Mouse (Mus musculus) retina, embryonic 14.5 days (tissue): Measurements from ENCODE around the gene As3mt.
"Not testable (repeated sequence)": the region's sequence is repeated elsewhere in the genome, so short reads cannot be mapped to it uniquely, and the experiment has no call there.

ENCODE experiments used
- DNase-seq: peaks from one replicate; pipeline ENCODE4 v3.0.0-alpha.2; 2015; ENCODE audit warnings: low spot score

The As3mt gene

GRCm38 (mm10) chr19:46699011-46699481 is 8.2 kb upstream of the As3mt start:
- no peak for DNase-seq

DNA sequence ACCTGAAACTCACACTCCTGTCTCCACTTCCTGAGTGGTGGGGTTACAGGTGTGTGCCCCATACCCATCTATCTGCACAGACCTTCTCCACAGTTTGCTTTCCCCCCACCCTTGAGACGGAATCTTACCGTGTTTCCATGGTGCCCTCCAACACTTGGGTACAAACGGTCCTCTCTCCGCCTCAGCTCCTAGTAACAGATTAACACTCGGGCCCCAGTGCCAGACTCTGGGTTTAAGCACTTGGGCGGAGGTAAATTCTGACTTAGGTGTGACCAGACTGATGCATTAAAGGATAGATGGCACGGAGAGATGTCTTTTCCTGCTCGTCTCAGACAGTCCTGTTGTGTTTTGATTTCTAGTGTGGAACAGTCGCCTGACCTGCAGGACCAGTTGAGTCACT is 6.1 kb upstream of the As3mt start:
- DNase-seq = no peak

DNA sequence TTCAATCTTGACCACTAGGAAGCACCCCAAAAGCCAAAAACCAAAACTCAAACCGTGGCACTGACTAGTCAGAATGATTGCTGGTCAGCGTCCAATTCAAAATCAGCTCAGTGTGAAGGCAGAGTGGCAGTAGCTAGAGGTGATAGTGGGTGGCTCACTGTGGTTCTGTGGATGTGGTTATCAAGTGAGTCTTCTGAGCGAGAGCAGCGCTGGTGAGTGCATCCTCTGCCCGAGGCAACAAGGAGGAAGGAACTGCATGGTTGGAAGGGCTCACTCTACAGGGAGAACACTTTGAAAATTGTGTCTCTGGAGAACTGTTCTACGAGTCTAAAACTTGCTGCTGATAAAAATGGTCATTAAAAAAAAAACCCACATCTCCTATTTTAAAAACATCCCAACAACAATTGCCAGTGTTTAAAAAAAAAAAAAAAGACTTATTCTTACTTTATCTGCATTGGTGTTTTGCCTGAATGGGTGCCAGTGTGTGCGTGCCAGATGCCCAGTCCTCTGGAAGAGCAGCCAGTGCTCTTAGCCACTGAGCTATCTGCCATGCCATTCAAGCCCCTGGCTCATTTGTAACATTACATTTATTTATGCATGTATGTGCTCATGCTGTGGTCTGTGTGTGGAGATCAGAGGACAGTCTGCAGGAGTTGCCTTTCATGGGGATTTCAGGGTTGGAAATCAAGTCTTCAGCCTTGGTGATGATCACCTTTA is 1.3 kb upstream of the As3mt start:
- DNase-seq = no peak

GRCm38 (mm10) chr19:46706540-46707295 is 540 bp upstream of the As3mt start:
- no peak for DNase-seq

GRCm38 (mm10) chr19:46710614-46711013 is 3.4 kb downstream of the As3mt start:
- DNase-seq = no peak

DNA sequence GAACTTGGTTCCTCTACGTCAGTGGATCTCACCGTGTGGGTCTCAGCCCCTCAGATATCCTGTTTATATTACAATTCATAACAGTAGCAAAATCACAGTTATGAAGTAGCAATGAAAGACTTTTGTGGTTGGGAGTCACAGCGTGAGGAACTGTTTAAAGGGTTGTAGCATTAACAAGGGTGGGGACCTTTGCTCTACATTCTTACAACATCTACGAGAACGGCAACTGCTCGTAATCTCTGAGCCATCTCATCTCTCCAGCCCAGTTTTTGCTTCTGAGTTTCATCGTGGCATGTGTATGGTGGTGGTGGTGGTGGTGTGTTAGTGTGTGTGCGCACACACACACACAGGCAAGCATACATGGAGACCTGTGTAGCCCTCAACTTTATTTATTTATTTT is 7.0 kb downstream of the As3mt start:
- DNase-seq = no peak

DNA sequence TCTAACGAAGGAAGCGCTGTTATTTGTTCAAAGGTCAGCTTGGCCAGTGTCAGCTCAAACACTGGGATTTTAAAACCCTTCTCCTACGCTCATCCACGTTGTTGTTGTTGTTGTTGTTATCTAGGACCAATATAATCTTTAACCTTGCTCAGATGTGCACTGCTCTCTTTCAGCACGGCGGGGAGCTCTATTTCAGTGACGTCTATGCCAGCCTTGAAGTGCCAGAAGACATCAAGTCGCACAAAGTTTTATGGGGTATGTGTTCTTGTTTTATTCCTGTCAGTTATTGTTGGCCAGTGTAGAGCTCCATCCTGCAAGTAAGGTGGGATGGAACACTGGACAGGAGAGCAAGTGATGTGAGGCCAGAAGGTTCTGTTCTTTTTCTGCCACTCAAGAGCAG is 7.8 kb downstream of the As3mt start:
- DNase-seq = no peak

GRCm38 (mm10) chr19:46718150-46718549 is 10.9 kb downstream of the As3mt start:
- no peak for DNase-seq

GRCm38 (mm10) chr19:46724411-46724810 is 17.2 kb downstream of the As3mt start:
- DNase-seq = no peak

DNA sequence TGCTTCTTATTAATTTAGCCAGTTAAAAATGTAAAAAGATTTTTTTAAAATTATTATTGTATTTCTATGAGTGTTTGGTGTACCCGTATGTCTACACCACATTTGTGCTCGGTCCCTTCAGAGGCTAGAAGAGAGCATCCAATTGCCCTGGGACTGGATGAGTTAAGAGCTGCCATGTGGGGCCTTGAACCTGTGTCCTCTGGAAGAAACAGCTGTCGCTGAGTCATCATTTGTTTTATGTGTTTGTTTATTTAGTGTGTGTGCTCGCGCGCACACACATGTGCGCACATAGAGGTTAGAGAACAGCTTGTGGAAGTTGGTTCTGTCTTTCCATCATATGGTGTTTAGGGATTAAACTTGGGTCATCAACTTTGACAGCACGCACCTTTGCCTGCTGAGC is 18.9 kb downstream of the As3mt start:
- no peak for DNase-seq

DNA sequence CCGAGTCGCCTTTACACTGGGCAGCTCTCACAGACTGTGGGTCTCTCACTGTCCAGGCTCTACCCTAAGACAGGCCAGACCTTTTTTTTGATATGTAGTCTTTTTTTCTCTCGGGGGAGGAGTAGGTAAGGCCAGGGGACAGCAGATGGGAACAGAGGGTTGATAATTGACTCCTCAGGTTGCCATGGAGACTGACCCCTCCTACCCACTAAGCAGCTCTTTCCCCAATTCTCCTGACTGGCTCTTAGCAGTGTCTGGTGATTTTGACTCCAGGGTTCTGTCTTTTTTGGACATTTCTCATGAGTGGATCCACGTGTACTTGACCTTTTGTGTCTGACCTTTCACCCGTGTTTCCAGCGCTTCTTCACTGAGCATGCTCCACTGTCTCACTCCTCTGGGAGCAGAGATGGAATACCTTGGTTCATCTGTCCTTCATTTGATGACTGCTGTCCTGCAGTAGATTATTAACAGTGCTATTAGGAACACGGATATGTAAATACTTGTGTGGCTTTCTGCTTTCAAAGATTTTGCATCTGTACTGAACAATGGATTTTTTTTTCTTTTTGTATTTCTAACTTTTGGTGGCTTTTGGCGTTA is 20.0 kb downstream of the As3mt start:
- DNase-seq = peak; percentile 62

DNA sequence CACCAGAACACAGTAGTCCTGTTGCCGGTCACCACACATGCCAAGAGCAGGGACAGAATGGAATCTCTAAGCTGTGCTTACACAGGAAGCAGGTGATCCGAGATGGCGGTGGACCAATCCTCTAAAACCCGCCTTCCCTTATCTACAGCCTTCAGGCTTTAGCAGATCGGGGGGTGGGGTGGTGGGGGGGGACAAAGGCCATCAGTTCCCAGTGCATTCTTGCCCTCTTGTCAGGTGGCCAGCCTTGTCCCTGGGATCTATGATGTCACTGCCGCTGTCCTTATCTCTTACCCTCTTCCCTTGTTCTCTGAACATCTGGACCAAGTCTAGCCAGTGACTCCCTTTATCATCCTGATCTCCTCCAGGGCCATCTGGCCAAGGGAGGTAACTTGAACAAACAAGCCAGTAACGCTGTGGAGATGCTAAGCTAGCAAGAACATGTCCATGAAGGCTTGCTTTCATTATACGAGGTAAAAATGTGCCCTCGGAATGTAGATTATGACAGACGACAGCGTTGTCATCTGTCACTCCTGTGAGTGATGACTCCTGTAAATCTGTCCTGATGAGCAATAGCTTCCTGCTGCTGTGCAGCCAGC is 20.8 kb downstream of the As3mt start:
- DNase-seq = no peak

DNA sequence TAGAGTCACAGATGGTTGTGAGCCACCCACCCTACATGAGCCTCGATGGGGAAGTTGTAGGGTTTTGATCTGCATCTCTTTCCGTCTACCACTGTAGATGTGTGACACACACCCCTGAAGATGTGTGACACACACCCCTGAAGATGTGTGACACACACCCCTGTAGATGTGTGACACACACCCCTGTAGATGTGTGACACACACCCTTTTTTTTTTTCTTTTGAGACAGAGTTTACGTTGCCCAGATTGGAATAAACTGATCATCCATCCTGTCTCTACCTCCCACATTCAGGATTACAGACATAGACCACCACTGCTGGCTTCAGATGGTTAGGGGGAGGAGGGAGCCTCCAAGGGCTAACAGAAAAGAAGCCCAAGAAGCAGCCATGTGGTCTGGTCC is 21.7 kb downstream of the As3mt start:
- DNase-seq = no peak

GRCm38 (mm10) chr19:46731351-46731750 is 24.1 kb downstream of the As3mt start:
- no peak for DNase-seq

DNA sequence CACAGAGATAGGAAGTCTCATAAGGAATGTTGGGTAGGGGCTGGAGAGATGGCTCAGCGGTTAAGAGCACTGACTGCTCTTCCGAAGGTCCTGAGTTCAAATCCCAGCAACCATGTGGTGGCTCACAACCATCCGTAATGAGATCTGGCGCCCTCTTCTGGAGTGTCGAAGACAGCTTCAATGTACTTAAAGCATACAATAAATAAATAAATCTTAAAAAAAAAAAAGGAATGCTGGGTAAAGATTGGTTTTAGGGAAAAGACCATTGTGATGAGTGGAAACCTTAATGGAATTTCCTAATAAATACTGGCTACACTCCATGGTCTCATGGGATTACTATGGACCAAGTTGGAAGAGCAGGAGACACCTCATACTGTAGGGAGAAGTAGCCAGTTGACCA is 25.4 kb downstream of the As3mt start:
- not testable (repeated sequence) for DNase-seq

DNA sequence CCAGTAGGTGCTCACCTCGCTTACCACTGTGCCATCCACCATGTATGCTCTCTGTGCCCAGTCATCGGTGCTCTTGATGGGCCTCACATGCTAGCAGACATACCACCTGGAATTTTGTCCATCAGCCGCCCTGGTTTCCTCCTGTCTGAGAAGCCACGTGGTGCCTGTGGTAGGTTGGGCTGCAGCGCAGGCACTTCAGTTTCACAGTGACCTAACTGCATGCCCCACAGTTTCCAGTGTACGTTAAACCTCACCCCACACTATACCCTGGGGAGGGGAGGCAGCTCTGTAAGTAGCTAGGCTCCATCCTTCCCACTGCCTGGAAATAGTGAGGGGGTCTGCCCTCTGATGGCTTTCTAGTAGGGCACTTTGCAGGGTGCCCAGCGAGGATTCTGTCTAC is 26.4 kb downstream of the As3mt start:
- no peak for DNase-seq

- no peak for DNase-seq
These were observed 28.0 kb downstream of the As3mt start for GRCm38 (mm10) chr19:46735241-46735640.

DNA sequence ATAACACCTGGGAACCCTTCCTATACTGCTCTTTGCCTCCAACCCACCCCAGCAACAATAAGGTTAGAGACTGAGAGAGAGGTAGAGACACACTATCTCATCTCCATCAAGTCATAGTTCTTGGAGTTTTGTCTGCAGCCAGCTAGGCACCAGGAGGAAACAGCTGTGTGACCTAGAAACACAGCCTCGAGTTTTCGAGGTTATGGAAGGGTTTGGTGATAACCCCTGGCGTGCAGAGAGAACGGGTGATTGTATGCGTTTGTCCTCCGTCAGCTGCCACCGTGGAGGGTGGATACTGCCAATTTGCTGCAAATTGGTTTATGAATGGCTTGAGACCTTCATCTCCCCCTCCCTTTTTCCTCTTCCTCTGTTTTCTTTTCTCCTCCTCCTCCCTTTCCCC is 29.8 kb downstream of the As3mt start:
- DNase-seq = no peak

DNA sequence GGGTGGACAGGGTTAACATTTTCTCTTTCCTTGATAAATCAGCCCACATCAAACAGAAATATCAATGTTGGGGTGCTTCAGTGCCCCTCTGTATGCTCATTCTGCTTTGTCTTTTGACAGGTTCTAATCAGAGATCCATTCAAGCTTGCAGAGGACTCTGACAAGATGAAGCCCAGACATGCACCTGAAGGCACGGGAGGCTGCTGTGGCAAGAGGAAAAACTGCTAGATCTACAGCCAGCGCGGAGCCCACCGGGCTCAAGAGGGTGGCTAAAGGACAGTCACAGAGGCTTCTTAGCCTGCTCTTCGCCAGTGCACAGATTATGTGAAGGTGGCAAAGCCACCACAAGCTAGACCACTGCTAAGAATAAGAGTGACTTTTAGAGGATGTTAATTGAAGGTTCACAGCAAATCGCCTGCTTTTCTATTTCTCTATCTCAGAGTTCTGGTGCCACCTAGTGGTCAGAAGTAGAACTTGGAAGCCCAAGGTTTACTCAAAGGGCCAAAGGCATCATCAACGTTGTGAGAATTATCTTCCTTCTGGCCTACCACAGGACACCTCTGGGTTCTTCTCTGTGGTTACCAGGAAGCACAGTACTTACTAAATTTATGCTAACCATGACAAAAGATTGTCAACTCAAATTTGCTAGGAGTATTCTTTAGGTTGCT is 33.2 kb downstream of the As3mt start:
- DNase-seq = peak; percentile 91

GRCm38 (mm10) chr19:46741574-46741973 is 34.3 kb downstream of the As3mt start:
- DNase-seq = no peak

DNA sequence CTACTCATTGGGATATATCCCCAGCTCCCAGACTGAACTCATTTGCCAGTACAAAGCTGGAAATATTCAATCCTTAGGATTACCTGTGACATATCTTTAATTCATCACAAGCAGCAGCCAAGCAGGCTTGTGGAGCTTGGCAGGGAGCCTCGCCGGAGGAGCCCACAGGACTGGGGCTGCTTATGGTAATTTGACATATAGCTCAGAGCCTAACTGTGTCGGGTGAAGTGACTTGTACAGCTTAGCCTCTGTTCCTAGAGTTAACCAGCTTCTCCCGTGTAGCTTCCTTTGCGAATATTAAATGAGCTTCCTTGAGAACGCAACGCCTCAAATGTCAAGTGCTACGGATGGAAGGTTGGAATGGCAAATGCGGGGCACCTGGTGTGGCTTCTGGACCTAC is 37.4 kb downstream of the As3mt start:
- DNase-seq = no peak

- DNase-seq = no peak
These were observed 40.5 kb downstream of the As3mt start for GRCm38 (mm10) chr19:46747799-46748198.
